Mouse (Mus musculus) left cerebral cortex, adult 8-10 months (tissue): ENCODE results near the gene Lad1. TPM values are rescaled to one million over a fixed set of nuclear protein-coding genes. Genes with fewer than 3 reads are reported as not detected.

Source experiments
- DNase-seq, 2 experiments: peaks; one replicate each; pipeline ENCODE4 v3.0.0; 2022; ENCODE audit warnings: low spot score in 2 of 2
- total RNA-seq, 4 experiments: library from RNA; stranded (reverse); gene quantifications; 2 replicates each; pipeline ENCODE4 v1.2.4; 2022

Gene Lad1
- total RNA-seq, 4 experiments from 2014 or later: 0.68 to 1.2 (median 1.1) TPM

- no peak for DNase-seq
Measured at GRCm38 (mm10) chr1:135868570-135868969, 50.2 kb downstream of the Lad1 start.

GRCm38 (mm10) chr1:135872991-135873390 is 54.6 kb downstream of the Lad1 start:
- peak in 1 of 2 experiments; percentile 56 for DNase-seq

- DNase-seq: no peak
Measured at GRCm38 (mm10) chr1:135877248-135877647, 58.9 kb downstream of the Lad1 start.

- DNase-seq: no peak
Measured at GRCm38 (mm10) chr1:135882385-135883109, 64.1 kb downstream of the Lad1 start.

Other genes starting within 250 kb of the Lad1 start
- gene Nav1, start 211.3 kb upstream of the Lad1 start, total RNA-seq: 10 to 100 TPM; 44.9 to 49.3 (median 46.5) TPM
- gene Csrp1, start 98.5 kb upstream of the Lad1 start, total RNA-seq: 100 to 1,000 TPM; 277 to 320 (median 278) TPM
- 10 to 100 TPM; 20.7 to 22.0 (median 21.7) TPM for gene Phlda3, start 52.5 kb upstream of the Lad1 start, total RNA-seq
- gene Tnni1, start 39.2 kb upstream of the Lad1 start, total RNA-seq: 1 to 10 TPM; 3.7 to 7.8 (median 4.2) TPM
- 10 to 100 TPM; 11.8 to 18.8 (median 13.4) TPM for gene Tnnt2, start 17.8 kb downstream of the Lad1 start, total RNA-seq
- under 1 TPM; 0.17 to 0.36 (median 0.20) TPM for gene Pkp1, start 100.6 kb downstream of the Lad1 start, total RNA-seq
- gene Igfn1, start 187.7 kb downstream of the Lad1 start, total RNA-seq: 10 to 100 TPM; 14.0 to 17.5 (median 14.3) TPM
- gene Tmem9, start 189.6 kb downstream of the Lad1 start, total RNA-seq: 10 to 100 TPM; 56.1 to 74.4 (median 67.6) TPM
- gene Ascl5, start 232.2 kb downstream of the Lad1 start, total RNA-seq: 1 to 10 TPM; 1.2 to 2.5 (median 2.1) TPM
- gene Cacna1s, start 234.2 kb downstream of the Lad1 start, total RNA-seq: 1 to 10 TPM in 3 of 4 experiments, under 1 TPM in 1; 0.83 to 1.6 (median 1.4) TPM